Mouse (Mus musculus) frontal cortex, postnatal 10 days (tissue): ENCODE measurements at regions not wholly inside any gene's neighbourhood (a gene's known extent, or its start where the extent isn't known, plus 50 kb on each side); places are given as distances from the start of the nearest gene placed in this dataset.

Source experiments
- DNase-seq, 2 experiments: peaks; one replicate each; pipeline ENCODE4 v3.0.0; 2022; ENCODE audit warnings: low spot score in 2 of 2, mixed read lengths in 1 of 2

- no peak for DNase-seq
Observed at GRCm38 (mm10) chr16:30652692-30653091, 53.2 kb downstream of the Fam43a start.

- DNase-seq = peak; percentile 46 to 61
Observed at GRCm38 (mm10) chr16:30653806-30654205, 54.3 kb downstream of the Fam43a start.

GRCm38 (mm10) chr16:30654226-30654625, 54.7 kb downstream of the Fam43a start:
- no peak for DNase-seq

GRCm38 (mm10) chr16:30655798-30656221, 56.3 kb downstream of the Fam43a start:
- DNase-seq = no peak

- no peak for DNase-seq
Observed at GRCm38 (mm10) chr16:30656881-30657280, 57.4 kb downstream of the Fam43a start.

GRCm38 (mm10) chr16:30658921-30659320, 59.4 kb downstream of the Fam43a start:
- DNase-seq = no peak

GRCm38 (mm10) chr16:30661086-30661977, 61.8 kb downstream of the Fam43a start:
- peak in 1 of 2 experiments; percentile 20 for DNase-seq

GRCm38 (mm10) chr16:30663055-30663454, 63.5 kb downstream of the Fam43a start:
- DNase-seq = no peak

GRCm38 (mm10) chr16:30663971-30664370, 64.4 kb downstream of the Fam43a start:
- no peak for DNase-seq

GRCm38 (mm10) chr16:30664433-30664832, 64.9 kb downstream of the Fam43a start:
- DNase-seq = no peak

GRCm38 (mm10) chr16:30665881-30666280, 66.4 kb downstream of the Fam43a start:
- DNase-seq = no peak

- DNase-seq = no peak
Observed at GRCm38 (mm10) chr16:30669883-30670282, 70.4 kb downstream of the Fam43a start.

GRCm38 (mm10) chr16:30671584-30671983, 72.1 kb downstream of the Fam43a start:
- no peak for DNase-seq

GRCm38 (mm10) chr16:30672776-30673550, 73.4 kb downstream of the Fam43a start:
- DNase-seq = no peak

GRCm38 (mm10) chr16:30673662-30674061, 74.1 kb downstream of the Fam43a start:
- DNase-seq = no peak

- DNase-seq = no peak
Observed at GRCm38 (mm10) chr16:30675829-30676228, 76.3 kb downstream of the Fam43a start.

GRCm38 (mm10) chr16:30677016-30677415, 77.5 kb downstream of the Fam43a start:
- no peak for DNase-seq

GRCm38 (mm10) chr16:30677896-30678707, 78.6 kb downstream of the Fam43a start:
- no peak for DNase-seq

- no peak for DNase-seq
Observed at GRCm38 (mm10) chr16:30678708-30679492, 79.4 kb downstream of the Fam43a start.

- DNase-seq = no peak
Observed at GRCm38 (mm10) chr16:30679493-30679811, 79.9 kb downstream of the Fam43a start.

- DNase-seq = no peak
Observed at GRCm38 (mm10) chr16:30681421-30681820, 81.9 kb downstream of the Fam43a start.
